Mouse (Mus musculus) cerebellum, adult 2 months (tissue): ENCODE results near the gene Rbm43.

Experiments
- CTCF ChIP-seq: fragments of 200-500 bp; IDR thresholded peaks from 2 replicates; pipeline ENCODE4 v1.5.1; 2011; ENCODE audit warnings: low read depth, mild to moderate bottlenecking, control low read depth, low read length, moderate library complexity, borderline replicate concordance; ENCODE audit not compliant: insufficient read depth
- POLR2A ChIP-seq: fragments of 200-500 bp; IDR thresholded peaks from 2 replicates; pipeline ENCODE4 v1.6.1; 2011; ENCODE audit warnings: low read length, control low read depth, borderline replicate concordance; ENCODE audit not compliant: insufficient read depth

DNA sequence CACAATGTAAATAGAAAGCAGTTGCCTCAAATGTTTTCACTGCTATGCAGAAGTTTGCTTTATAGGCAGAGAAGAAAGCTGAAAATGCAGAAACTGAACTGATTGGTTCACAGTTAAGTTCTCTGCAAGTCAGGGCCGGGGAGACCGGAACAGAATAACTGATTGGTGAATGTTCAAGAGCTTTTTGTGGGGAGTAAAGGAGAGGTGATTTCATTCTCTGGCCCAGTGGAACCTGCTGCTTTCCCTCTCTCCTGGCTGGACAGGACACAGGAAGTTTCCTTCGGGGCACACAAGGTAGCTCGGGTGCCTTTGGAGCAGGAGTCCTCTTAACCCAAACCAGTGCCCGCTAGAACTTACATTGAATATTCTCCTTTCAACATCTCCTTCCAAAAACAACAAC, 37.2 kb upstream of the Rbm43 start:
- no peak for TF ChIP-seq CTCF
- TF ChIP-seq POLR2A: no peak
